Mouse (Mus musculus): ENCODE data around the gene Med15. TPM values are rescaled to one million over a fixed set of nuclear protein-coding genes. Genes with fewer than 3 reads are reported as not detected.

Med15 gene
- polyA plus RNA-seq, 1 experiment from 2014 or later, result 50.9 TPM

- peak overlapping the region; percentile 85; the same call in 1 of the 2 replicates for H3K4me2 ChIP-seq (ENCODE audit: low read depth, low read length, severe bottlenecking)
- ATAC-seq (replicated peaks; ENCODE audit: low FRiP score) (no peak), DNase-seq (ENCODE audit: low spot score) (peak; percentile 63)
- no peak overlapping the region for H3K9ac ChIP-seq (ENCODE audit: low read length)
- H3K27me3 ChIP-seq (ENCODE audit: control insufficient read depth, insufficient read depth, low read length), result no peaks in the 10 kb centered on the region; the same call in 1 of the 2 replicates
- H3K36me3 ChIP-seq (ENCODE audit: control insufficient read depth, insufficient read depth, low read length), result no peaks in the 10 kb centered on the region; the same call in 1 of the 2 replicates
- 34% methylated on average over 8 of the region's 8 CpGs for WGBS
- no peak overlapping the region for H3K27ac ChIP-seq (ENCODE audit: low read depth, low read length)
- peak overlapping the region; percentile 57 for H3K4me3 ChIP-seq (ENCODE audit: low read depth, low read length)
- H3K4me1 ChIP-seq (replicated peaks; ENCODE audit: control insufficient read depth, insufficient read depth, low read length), result 0 out of 2 replicates have a peak, but pooled peaks cover 2% of the 10 kb centered on the region
- no peaks in the 10 kb centered on the region for H3K9me3 ChIP-seq (ENCODE audit: control insufficient read depth, low read length)
Observed at GRCm38 (mm10) chr16:17760657-17761056, 28.0 kb upstream of the Med15 start.

- H3K4me1 ChIP-seq (replicated peaks; ENCODE audit: control insufficient read depth, insufficient read depth, low read length), result 0 out of 2 replicates have a peak, but pooled peaks cover 2% of the 10 kb centered on the region
- H3K9me3 ChIP-seq (ENCODE audit: control insufficient read depth, low read length), result no peaks in the 10 kb centered on the region
- WGBS, result 2% methylated on average over 47 of the region's 54 CpGs
- H3K9ac ChIP-seq (ENCODE audit: low read length), result peak overlapping the region; percentile 84
- ATAC-seq (replicated peaks; ENCODE audit: low FRiP score) (peak; percentile 69), DNase-seq (ENCODE audit: low spot score) (peak; percentile 75)
- peak overlapping the region; percentile 85 for H3K4me2 ChIP-seq (ENCODE audit: low read depth, low read length, severe bottlenecking)
- no peaks in the 10 kb centered on the region for H3K36me3 ChIP-seq (ENCODE audit: control insufficient read depth, insufficient read depth, low read length)
- no peaks in the 10 kb centered on the region; the same call in 1 of the 2 replicates for H3K27me3 ChIP-seq (ENCODE audit: control insufficient read depth, insufficient read depth, low read length)
- peak overlapping the region; percentile 57 for H3K4me3 ChIP-seq (ENCODE audit: low read depth, low read length)
- no peak overlapping the region for H3K27ac ChIP-seq (ENCODE audit: low read depth, low read length)
Observed at GRCm38 (mm10) chr16:17759813-17760321, 27.2 kb upstream of the Med15 start.

DNA sequence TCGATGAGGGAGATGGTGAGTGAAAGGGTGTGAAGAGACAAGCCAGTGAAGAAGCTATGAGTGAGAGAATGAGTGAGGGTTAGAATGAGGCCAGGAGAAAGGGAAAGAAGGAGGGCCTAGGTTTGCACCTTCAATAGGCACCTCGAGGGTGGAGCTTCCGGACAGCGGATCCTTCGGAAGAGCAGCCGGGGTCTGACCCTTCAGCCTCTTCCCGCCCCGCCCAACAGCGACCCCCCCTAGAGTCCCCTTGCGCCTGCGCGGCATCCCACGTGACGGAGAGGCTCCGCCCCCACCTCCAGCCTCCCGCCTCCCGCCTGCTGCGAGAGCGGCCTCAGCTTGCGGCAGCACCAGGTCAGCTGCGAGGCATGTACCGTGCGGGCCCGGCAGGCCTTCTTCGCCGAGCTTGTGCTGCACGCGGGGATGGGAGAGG lies 26.7 kb upstream of the Med15 start, which contains the start of gene Klhl22:
Gene Klhl22, plus strand, starts transcription at position 275 of the 430 bp plus-strand sequence.
- Histone ChIP-seq H3K27ac (ENCODE audit: low read depth, low read length) (no peak within 1 kb of the TSS), H3K36me3 (ENCODE audit: control insufficient read depth, insufficient read depth, low read length) (no peaks in the 10 kb centered on the region), H3K4me2 (ENCODE audit: low read depth, low read length, severe bottlenecking) (peak within 1 kb of the TSS; percentile 85), H3K27me3 (ENCODE audit: control insufficient read depth, insufficient read depth, low read length) (no peaks in the 10 kb centered on the region; the same call in 1 of the 2 replicates), H3K9me3 (ENCODE audit: control insufficient read depth, low read length) (no peaks in the 10 kb centered on the region), H3K9ac (ENCODE audit: low read length) (peak within 1 kb of the TSS; percentile 84), H3K4me1 (replicated peaks; ENCODE audit: control insufficient read depth, insufficient read depth, low read length) (0 out of 2 replicates have a peak, but pooled peaks cover 2% of the 10 kb centered on the region), H3K4me3 (ENCODE audit: low read depth, low read length) (peak within 1 kb of the TSS; percentile 57)
- peak; percentile 96 for ATAC-seq (replicated peaks; ENCODE audit: low FRiP score)
- WGBS, result 2% methylated on average over 25 of the region's 28 CpGs
- peak; percentile 95 for DNase-seq (ENCODE audit: low spot score)

GRCm38 (mm10) chr16:17758902-17759301 lies 26.2 kb upstream of the Med15 start:
- peak overlapping the region; percentile 85 for H3K4me2 ChIP-seq (ENCODE audit: low read depth, low read length, severe bottlenecking)
- no peaks in the 10 kb centered on the region; the same call in 1 of the 2 replicates for H3K27me3 ChIP-seq (ENCODE audit: control insufficient read depth, insufficient read depth, low read length)
- no peaks in the 10 kb centered on the region for H3K36me3 ChIP-seq (ENCODE audit: control insufficient read depth, insufficient read depth, low read length)
- 57% methylated on average over 9 of the region's 9 CpGs for WGBS
- H3K9me3 ChIP-seq (ENCODE audit: control insufficient read depth, low read length), result no peaks in the 10 kb centered on the region
- peak overlapping the region; percentile 57 for H3K4me3 ChIP-seq (ENCODE audit: low read depth, low read length)
- ATAC-seq (replicated peaks; ENCODE audit: low FRiP score), result no peak
- DNase-seq (ENCODE audit: low spot score), result no peak
- H3K9ac ChIP-seq (ENCODE audit: low read length), result peak overlapping the region; percentile 84
- 0 out of 2 replicates have a peak, but pooled peaks cover 2% of the 10 kb centered on the region for H3K4me1 ChIP-seq (replicated peaks; ENCODE audit: control insufficient read depth, insufficient read depth, low read length)
- H3K27ac ChIP-seq (ENCODE audit: low read depth, low read length), result no peak overlapping the region

DNA sequence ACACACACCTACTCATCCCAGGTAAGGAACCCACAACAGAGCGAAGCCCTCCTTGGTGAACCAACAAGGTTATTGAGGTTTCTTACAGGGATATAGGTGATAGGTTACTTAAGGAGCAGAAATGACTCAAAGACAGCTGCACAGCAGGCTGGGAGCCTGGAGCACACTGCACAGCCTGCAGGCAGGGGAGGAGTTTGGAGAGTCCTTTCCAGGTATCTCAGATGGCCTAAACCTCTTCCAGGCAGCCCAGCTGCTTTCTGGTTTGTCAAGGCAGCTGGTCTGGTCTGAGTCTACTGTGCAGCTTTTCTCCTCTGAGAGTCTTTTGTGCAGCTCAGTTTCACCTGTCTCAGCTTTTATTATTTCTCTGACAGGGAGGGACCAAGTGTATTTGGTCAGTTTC lies 25.1 kb upstream of the Med15 start:
- 0 out of 2 replicates have a peak, but pooled peaks cover 2% of the 10 kb centered on the region for H3K4me1 ChIP-seq (replicated peaks; ENCODE audit: control insufficient read depth, insufficient read depth, low read length)
- WGBS, result 100% methylated on average over 1 of the region's 1 CpGs
- H3K4me2 ChIP-seq (ENCODE audit: low read depth, low read length, severe bottlenecking), result no peak overlapping the region
- H3K9ac ChIP-seq (ENCODE audit: low read length), result no peak overlapping the region
- no peaks in the 10 kb centered on the region for H3K36me3 ChIP-seq (ENCODE audit: control insufficient read depth, insufficient read depth, low read length)
- H3K27me3 ChIP-seq (ENCODE audit: control insufficient read depth, insufficient read depth, low read length), result no peaks in the 10 kb centered on the region; the same call in 1 of the 2 replicates
- no peak for ATAC-seq (replicated peaks; ENCODE audit: low FRiP score)
- H3K4me3 ChIP-seq (ENCODE audit: low read depth, low read length), result no peak overlapping the region
- no peak overlapping the region for H3K27ac ChIP-seq (ENCODE audit: low read depth, low read length)
- DNase-seq (ENCODE audit: low spot score), result no peak
- no peaks in the 10 kb centered on the region for H3K9me3 ChIP-seq (ENCODE audit: control insufficient read depth, low read length)

- Histone ChIP-seq H3K4me1 (replicated peaks; ENCODE audit: control insufficient read depth, insufficient read depth, low read length) (no peaks in the 10 kb centered on the region), H3K27ac (ENCODE audit: low read depth, low read length) (no peak overlapping the region), H3K4me3 (ENCODE audit: low read depth, low read length) (no peak overlapping the region), H3K9me3 (ENCODE audit: control insufficient read depth, low read length) (no peaks in the 10 kb centered on the region), H3K36me3 (ENCODE audit: control insufficient read depth, insufficient read depth, low read length) (no peaks in the 10 kb centered on the region), H3K27me3 (ENCODE audit: control insufficient read depth, insufficient read depth, low read length) (no peaks in the 10 kb centered on the region; the same call in 1 of the 2 replicates), H3K9ac (ENCODE audit: low read length) (no peak overlapping the region), H3K4me2 (ENCODE audit: low read depth, low read length, severe bottlenecking) (no peak overlapping the region)
- ATAC-seq (replicated peaks; ENCODE audit: low FRiP score) (no peak), DNase-seq (ENCODE audit: low spot score) (no peak)
- WGBS, result 45% methylated on average over 1 of the region's 1 CpGs
Observed at GRCm38 (mm10) chr16:17753686-17754085, 21.0 kb upstream of the Med15 start.

DNA sequence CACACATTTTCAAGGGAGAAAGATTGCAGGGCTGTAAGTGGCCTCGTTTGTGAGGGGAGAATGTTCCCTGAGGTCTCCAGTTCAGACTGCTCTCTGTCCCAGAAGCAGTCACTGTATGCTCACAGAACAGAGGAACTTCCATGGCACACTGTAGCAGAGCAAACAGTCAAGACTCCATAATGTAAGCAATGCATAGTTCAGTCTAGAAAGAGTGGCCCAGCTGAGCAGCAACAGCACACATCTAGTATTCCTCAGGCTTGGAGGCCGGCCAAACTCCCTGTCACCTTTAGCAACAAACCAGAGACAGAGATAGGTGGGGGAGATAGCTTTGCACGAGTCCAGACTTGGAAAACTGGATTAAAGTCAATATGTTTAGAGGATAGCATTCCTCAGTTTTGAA lies 20.3 kb upstream of the Med15 start:
- no peak for ATAC-seq (replicated peaks; ENCODE audit: low FRiP score)
- no peak overlapping the region for H3K4me3 ChIP-seq (ENCODE audit: low read depth, low read length)
- no peaks in the 10 kb centered on the region for H3K9me3 ChIP-seq (ENCODE audit: control insufficient read depth, low read length)
- H3K4me1 ChIP-seq (replicated peaks; ENCODE audit: control insufficient read depth, insufficient read depth, low read length), result no peaks in the 10 kb centered on the region
- no peak for DNase-seq (ENCODE audit: low spot score)
- no peak overlapping the region for H3K9ac ChIP-seq (ENCODE audit: low read length)
- H3K4me2 ChIP-seq (ENCODE audit: low read depth, low read length, severe bottlenecking), result no peak overlapping the region
- H3K27me3 ChIP-seq (ENCODE audit: control insufficient read depth, insufficient read depth, low read length), result no peaks in the 10 kb centered on the region
- H3K36me3 ChIP-seq (ENCODE audit: control insufficient read depth, insufficient read depth, low read length), result no peaks in the 10 kb centered on the region
- H3K27ac ChIP-seq (ENCODE audit: low read depth, low read length), result no peak overlapping the region
- 42% methylated on average over 3 of the region's 3 CpGs for WGBS

DNA sequence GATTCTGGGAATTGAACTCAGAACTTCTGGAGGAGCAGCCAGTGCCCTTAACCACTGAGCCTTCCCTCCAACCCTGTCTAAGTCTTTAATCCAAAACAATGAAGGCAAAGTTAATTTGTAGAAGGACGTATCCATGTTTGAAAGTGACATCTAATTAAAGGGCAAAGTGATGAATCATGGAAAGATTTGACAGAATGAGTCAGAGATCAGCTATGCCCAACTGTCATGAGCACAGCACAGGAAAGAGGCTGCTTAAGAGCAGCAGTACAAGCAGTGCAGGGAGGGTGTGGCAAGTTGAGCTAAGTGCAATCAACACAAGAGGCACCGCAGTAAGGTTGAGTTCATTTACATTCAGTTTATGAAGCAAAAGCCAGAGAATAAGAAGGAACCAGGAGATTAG lies 12.4 kb upstream of the Med15 start:
- ATAC-seq (replicated peaks; ENCODE audit: low FRiP score) (no peak), DNase-seq (ENCODE audit: low spot score) (no peak)
- Histone ChIP-seq H3K27ac (ENCODE audit: low read depth, low read length) (no peak overlapping the region), H3K9me3 (ENCODE audit: control insufficient read depth, low read length) (no peaks in the 10 kb centered on the region; the same call in 1 of the 2 replicates), H3K36me3 (ENCODE audit: control insufficient read depth, insufficient read depth, low read length) (no peaks in the 10 kb centered on the region), H3K4me1 (replicated peaks; ENCODE audit: control insufficient read depth, insufficient read depth, low read length) (no peaks in the 10 kb centered on the region), H3K4me2 (ENCODE audit: low read depth, low read length, severe bottlenecking) (no peak overlapping the region), H3K27me3 (ENCODE audit: control insufficient read depth, insufficient read depth, low read length) (no peaks in the 10 kb centered on the region), H3K4me3 (ENCODE audit: low read depth, low read length) (no peak overlapping the region), H3K9ac (ENCODE audit: low read length) (no peak overlapping the region)
- 85% methylated on average over 2 of the region's 2 CpGs for WGBS

- Histone ChIP-seq H3K4me1 (replicated peaks; ENCODE audit: control insufficient read depth, insufficient read depth, low read length) (no peaks in the 10 kb centered on the region), H3K9me3 (ENCODE audit: control insufficient read depth, low read length) (no peaks in the 10 kb centered on the region; the same call in 1 of the 2 replicates), H3K27me3 (ENCODE audit: control insufficient read depth, insufficient read depth, low read length) (no peaks in the 10 kb centered on the region), H3K27ac (ENCODE audit: low read depth, low read length) (no peak overlapping the region), H3K4me2 (ENCODE audit: low read depth, low read length, severe bottlenecking) (no peak overlapping the region), H3K36me3 (ENCODE audit: control insufficient read depth, insufficient read depth, low read length) (no peaks in the 10 kb centered on the region), H3K9ac (ENCODE audit: low read length) (no peak overlapping the region), H3K4me3 (ENCODE audit: low read depth, low read length) (no peak overlapping the region)
- WGBS, result 0% methylated on average over 1 of the region's 1 CpGs
- no peak for ATAC-seq (replicated peaks; ENCODE audit: low FRiP score)
- DNase-seq (ENCODE audit: low spot score), result peak; percentile 79
Observed at GRCm38 (mm10) chr16:17744536-17744935, 11.8 kb upstream of the Med15 start.

Measured in forebrain, embryonic 11.5 days (tissue).